Mouse (Mus musculus) hindbrain, embryonic 13.5 days (tissue): Measurements from ENCODE around the gene Hist1h4i. TPM values are rescaled to one million over a fixed set of nuclear protein-coding genes. Genes with fewer than 3 reads are reported as not detected.

Source experiments
- ATAC-seq: fragments of 200-750 bp; cut with Nextera tagmentation; 2 replicates; pipeline ENCODE4 v1.8.0; 2017; ENCODE audit warnings: moderate TSS enrichment; ENCODE audit not compliant: low FRiP score
- H3K27ac ChIP-seq: fragments of 300-500 bp; sonication (generic); 2 replicates; pipeline ENCODE4 v1.5.1; 2015; ENCODE audit warnings: inconsistent platforms, mild to moderate bottlenecking, moderate library complexity
- H3K27me3 ChIP-seq: fragments of 300-500 bp; sonication (generic); 2 replicates; pipeline ENCODE4 v1.6.1; 2015; ENCODE audit warnings: mild to moderate bottlenecking, inconsistent platforms
- H3K36me3 ChIP-seq: fragments of 300-500 bp; sonication (generic); 2 replicates; pipeline ENCODE4 v1.6.1; 2015; ENCODE audit warnings: mild to moderate bottlenecking, inconsistent platforms
- H3K4me1 ChIP-seq: fragments of 300-500 bp; sonication (generic); replicated peaks from 2 replicates; pipeline ENCODE4 v1.6.1; 2015; ENCODE audit warnings: inconsistent platforms
- H3K4me2 ChIP-seq: fragments of 300-500 bp; sonication (generic); 2 replicates; pipeline ENCODE4 v1.6.1; 2015; ENCODE audit warnings: inconsistent platforms, mild to moderate bottlenecking, moderate library complexity
- H3K4me3 ChIP-seq: fragments of 300-500 bp; sonication (generic); 2 replicates; pipeline ENCODE4 v1.5.1; 2015; ENCODE audit warnings: mild to moderate bottlenecking, inconsistent platforms
- H3K9ac ChIP-seq: fragments of 300-500 bp; sonication (generic); 2 replicates; pipeline ENCODE4 v1.6.1; 2015; ENCODE audit warnings: mild to moderate bottlenecking, inconsistent platforms
- H3K9me3 ChIP-seq: fragments of 300-500 bp; sonication (generic); 2 replicates; pipeline ENCODE4 v1.6.1; 2016; ENCODE audit warnings: inconsistent platforms
- WGBS: fragments of 180-500 bp; shearing (Covaris S2); methylation state at CpG from one replicate; pipeline ENCODE4 v1.1.7; 2015; 5-methylcytosine and 5-hydroxymethylcytosine counted together
- polyA plus RNA-seq: library from polyadenylated mRNA; unstranded; fragments of >200 nt; fragmentation: Nextera tagmentation; extraction: Ambion mirVana; gene quantifications from 2 replicates; pipeline ENCODE4 v1.2.1, GENCODE M21; 2015

Gene Hist1h4i
- polyA plus RNA-seq, 1 experiment from 2014 or later = 12.2 TPM

DNA sequence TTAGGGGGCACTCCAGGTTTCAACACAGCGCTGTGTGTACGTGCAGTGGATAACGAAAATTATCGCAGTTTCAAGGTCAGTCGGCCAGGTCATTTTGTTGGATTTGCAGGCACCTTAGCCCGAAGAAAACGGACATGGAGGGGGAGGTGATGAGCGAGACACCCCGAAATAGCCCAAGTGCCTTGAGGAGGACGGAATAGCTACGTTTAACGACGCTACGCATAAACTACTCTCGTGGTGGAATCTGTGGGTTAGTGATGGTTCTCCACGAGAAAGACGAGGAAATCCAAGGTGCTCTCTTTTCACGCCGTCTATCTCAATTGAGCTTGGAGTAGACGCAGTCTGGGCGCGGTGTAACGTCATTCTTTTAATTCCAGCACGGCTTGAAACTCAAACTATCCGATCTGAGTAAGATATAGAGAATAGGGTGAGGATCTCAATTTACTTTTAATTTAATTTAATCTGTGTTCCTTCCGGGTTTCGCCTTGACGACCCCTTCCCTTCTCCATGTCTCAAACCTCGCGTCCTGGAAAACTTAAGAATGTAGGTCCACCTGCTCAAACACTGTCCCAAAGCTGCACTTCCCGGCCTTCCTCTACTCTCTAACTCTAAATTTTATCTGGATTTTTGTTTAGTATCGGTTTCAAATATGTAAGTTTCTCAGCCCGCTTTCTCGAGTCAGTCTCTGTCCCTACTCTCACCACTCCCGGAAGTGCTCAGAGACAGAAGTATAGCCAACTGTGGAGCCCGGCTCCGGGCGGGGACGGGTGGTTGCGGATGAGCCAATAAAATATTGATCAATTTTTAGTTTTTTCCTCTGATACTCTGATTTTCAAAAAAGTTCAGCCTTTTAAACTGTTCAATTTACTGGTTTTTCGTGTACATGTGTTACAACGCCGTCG is 21.0 kb downstream of the Hist1h4i start:
- peaks cover 13% of the 10 kb centered on the region for H3K4me1 ChIP-seq
- H3K4me3 ChIP-seq = peak overlapping the region; percentile 39
- under 1% methylated on average over 44 of the region's 44 CpGs for WGBS
- H3K27me3 ChIP-seq = peaks cover 87% of the 10 kb centered on the region
- no peak for ATAC-seq
- H3K27ac ChIP-seq = no peak overlapping the region
- peak overlapping the region; percentile 53 for H3K4me2 ChIP-seq
- H3K9ac ChIP-seq = no peak overlapping the region
- H3K36me3 ChIP-seq = no peaks in the 10 kb centered on the region
- 0 out of 2 replicates have a peak, but pooled peaks cover 5% of the 10 kb centered on the region for H3K9me3 ChIP-seq

DNA sequence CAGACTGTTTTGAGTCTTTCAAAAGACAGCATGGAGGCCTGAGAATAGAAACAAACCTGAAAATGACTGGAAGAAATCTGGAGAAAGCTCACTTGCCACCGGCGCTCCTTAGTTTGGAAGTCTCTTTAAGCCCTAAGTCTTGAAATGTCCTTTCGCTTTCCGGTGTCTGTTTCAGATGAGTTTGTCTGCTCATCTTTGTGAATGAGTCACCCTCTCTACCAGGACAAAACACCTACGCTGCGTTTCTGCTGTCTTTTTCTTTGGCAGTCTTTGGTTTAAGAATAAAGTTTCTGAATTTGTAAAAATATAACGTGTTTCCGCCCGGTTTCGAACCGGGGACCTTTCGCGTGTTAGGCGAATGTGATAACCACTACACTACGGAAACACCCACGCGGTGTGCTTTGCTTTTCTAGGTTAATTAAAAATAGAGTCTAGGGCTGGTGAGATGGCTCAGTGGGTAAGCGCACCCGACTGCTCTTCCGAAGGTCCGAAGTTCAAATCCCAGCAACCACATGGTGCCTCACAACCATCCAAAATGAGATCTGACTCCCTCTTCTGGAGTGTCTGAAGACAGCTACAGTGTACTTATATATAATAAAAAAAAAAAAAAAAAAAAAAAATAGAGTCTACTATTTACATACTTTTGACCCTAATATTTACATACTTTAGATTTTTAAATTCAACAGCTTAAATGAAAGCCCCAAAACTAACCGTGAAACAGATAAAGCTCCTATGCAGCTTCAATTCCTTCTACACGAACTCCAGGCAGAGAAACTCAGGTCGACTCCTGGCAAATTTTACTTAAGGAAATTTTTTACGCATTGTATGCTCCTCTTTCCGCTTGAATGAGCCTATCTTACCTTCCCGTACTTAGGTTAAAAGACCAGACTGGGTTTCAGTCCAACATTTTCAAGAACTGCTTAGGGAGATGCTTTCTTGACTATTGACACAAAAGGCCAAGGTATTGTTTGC is 25.4 kb downstream of the Hist1h4i start:
- H3K4me2 ChIP-seq = no peak overlapping the region
- whole genome bisulfite sequencing = 15% methylated on average over 27 of the region's 27 CpGs

DNA sequence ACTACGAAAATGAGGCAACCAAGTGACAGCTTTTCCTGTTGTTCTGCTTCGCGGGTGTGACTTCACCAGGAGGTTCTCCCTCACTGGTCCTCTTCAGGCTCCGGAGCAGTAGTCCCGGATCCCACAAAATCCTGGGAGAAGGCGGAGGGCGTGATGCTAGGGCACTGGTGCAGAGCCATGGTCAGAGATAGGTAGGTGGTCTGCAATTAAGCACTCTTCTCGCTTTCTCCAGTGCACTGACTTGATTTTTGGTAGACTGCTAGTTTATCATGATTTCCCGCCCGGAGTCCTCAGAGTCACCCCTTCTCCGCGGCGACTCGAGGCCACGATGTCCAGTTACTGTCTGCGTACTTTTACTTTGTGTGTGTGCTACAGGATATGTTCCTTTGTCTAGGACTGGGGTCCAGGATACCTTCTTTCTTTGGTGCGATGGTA is 26.7 kb downstream of the Hist1h4i start:
- no peak for ATAC-seq
- 14% methylated on average over 17 of the region's 17 CpGs for WGBS
- Histone ChIP-seq H3K9me3 (0 out of 2 replicates have a peak, but pooled peaks cover 6% of the 10 kb centered on the region), H3K4me2 (peak overlapping the region; percentile 15), H3K27ac (no peak overlapping the region), H3K27me3 (peaks cover 94% of the 10 kb centered on the region), H3K36me3 (no peaks in the 10 kb centered on the region), H3K4me3 (peak overlapping the region; percentile 2; the same call in 1 of the 2 replicates), H3K9ac (no peak overlapping the region), H3K4me1 (no peaks in the 10 kb centered on the region)

More for the DNA sequence above, 25.4 kb downstream of the Hist1h4i start:
- H3K36me3 ChIP-seq = no peaks in the 10 kb centered on the region
- ATAC-seq = no peak
- H3K27ac ChIP-seq = no peak overlapping the region
- H3K4me3 ChIP-seq = no peak overlapping the region
- H3K4me1 ChIP-seq = peaks cover 7% of the 10 kb centered on the region
- H3K9me3 ChIP-seq = 0 out of 2 replicates have a peak, but pooled peaks cover 6% of the 10 kb centered on the region
- H3K9ac ChIP-seq = no peak overlapping the region
- H3K27me3 ChIP-seq = peaks cover 94% of the 10 kb centered on the region

DNA sequence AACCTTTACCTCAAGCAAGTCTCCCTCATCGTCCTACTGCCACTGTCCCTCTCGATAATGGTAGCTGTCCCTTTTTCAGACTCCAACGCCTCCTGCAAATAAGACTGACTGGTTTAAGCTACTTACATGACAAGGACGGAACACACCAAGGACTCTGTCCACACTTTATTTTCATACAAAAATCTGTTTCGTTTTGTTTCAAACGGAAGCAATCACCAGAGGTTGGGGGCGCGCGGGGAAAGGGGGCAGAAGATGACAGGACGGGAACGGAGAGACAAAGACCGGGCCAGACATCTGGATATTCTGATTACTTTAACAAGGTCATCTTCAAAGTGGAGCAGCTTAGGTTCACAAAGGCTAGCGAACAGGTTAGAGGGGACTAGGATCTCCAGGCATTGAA is 27.4 kb downstream of the Hist1h4i start:
- Histone ChIP-seq H3K9ac (no peak overlapping the region), H3K9me3 (0 out of 2 replicates have a peak, but pooled peaks cover 6% of the 10 kb centered on the region), H3K27me3 (peaks cover 94% of the 10 kb centered on the region), H3K36me3 (no peaks in the 10 kb centered on the region), H3K27ac (no peak overlapping the region), H3K4me3 (no peak overlapping the region), H3K4me2 (no peak overlapping the region), H3K4me1 (no peaks in the 10 kb centered on the region)
- 22% methylated on average over 13 of the region's 13 CpGs for WGBS
- no peak for ATAC-seq

DNA sequence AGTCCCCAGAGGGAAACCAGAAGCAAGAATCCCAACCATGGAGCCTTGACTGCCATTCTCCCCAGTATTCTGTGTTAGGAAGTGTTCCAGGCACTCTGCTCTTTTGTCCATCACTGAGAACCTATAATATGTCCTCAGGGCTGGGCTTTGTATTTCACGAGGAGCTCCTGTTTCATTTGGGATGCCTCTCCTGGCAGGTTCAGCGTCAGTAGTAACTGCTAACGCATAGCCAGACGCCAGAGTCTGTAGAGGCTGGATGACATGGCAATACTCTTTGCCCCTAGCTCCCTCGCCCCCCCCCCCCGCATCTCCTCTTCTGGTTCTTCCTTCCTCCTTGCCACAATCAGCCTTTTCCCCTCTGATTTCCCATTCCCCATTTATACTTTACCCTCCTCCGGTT is 31.5 kb downstream of the Hist1h4i start, which contains the start of gene Prss16:
Gene Prss16 (minus strand): TSS at position 101 of the 400 bp plus-strand sequence.
- 41% methylated on average over 6 of the region's 7 CpGs for WGBS
- ATAC-seq = no peak
- Histone ChIP-seq H3K27me3 (peaks cover 96% of the 10 kb centered on the region), H3K4me3 (no peak within 1 kb of the TSS), H3K36me3 (no peaks in the 10 kb centered on the region), H3K4me1 (peaks cover 18% of the 10 kb centered on the region), H3K9ac (no peak within 1 kb of the TSS), H3K9me3 (no peaks in the 10 kb centered on the region), H3K4me2 (no peak within 1 kb of the TSS), H3K27ac (no peak within 1 kb of the TSS)

DNA sequence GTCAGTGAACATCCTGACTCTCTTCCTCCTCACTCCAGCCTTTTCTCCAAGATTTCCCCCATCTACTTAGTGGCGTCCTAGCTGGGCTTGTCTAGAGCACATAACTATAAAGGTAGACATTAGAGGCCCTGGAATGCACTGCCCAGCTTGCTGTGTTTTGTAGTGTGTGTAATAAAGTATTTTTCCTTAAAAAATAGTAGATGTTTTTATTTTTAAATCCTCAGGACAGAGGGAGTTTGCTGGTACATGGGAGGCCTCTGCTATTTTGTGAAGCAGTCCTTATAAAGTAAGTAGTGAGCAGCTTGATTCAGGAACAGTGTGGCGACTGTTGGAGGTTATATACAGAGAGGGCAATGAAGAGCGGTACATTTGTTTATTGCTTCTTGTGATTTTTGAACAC is 32.5 kb downstream of the Hist1h4i start:
- H3K27ac ChIP-seq = no peak overlapping the region
- no peak overlapping the region for H3K9ac ChIP-seq
- H3K9me3 ChIP-seq = no peaks in the 10 kb centered on the region
- no peak overlapping the region for H3K4me2 ChIP-seq
- H3K4me3 ChIP-seq = no peak overlapping the region
- H3K27me3 ChIP-seq = peaks cover 96% of the 10 kb centered on the region
- H3K4me1 ChIP-seq = peaks cover 18% of the 10 kb centered on the region
- no peaks in the 10 kb centered on the region for H3K36me3 ChIP-seq
- no peak for ATAC-seq
- 72% methylated on average over 3 of the region's 3 CpGs for WGBS

DNA sequence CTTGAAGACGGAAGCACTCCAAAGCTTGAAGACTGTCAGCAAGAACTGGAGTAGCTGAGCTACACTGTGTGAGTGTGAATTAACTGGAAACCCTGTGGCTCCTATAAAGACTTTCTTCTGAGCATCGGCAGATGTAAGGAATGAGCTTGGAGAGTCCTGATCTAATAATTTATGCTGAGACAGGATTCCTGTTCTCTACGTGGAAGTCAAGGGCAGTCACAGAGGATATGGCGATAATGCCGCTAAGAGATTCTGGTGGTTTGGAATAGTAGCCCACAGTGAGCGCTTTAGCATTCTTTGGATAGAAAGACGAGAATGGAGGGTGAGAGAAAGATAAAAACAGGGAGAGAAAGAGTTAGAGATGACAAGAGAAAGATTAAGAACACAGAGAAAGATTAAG is 33.3 kb downstream of the Hist1h4i start:
- no peak overlapping the region for H3K27ac ChIP-seq
- no peak overlapping the region for H3K4me3 ChIP-seq
- peaks cover 97% of the 10 kb centered on the region for H3K27me3 ChIP-seq
- 52% methylated on average over 7 of the region's 7 CpGs for WGBS
- no peak overlapping the region for H3K4me2 ChIP-seq
- H3K36me3 ChIP-seq = no peaks in the 10 kb centered on the region
- no peak overlapping the region for H3K9ac ChIP-seq
- no peaks in the 10 kb centered on the region for H3K9me3 ChIP-seq
- no peak for ATAC-seq
- peaks cover 18% of the 10 kb centered on the region for H3K4me1 ChIP-seq

DNA sequence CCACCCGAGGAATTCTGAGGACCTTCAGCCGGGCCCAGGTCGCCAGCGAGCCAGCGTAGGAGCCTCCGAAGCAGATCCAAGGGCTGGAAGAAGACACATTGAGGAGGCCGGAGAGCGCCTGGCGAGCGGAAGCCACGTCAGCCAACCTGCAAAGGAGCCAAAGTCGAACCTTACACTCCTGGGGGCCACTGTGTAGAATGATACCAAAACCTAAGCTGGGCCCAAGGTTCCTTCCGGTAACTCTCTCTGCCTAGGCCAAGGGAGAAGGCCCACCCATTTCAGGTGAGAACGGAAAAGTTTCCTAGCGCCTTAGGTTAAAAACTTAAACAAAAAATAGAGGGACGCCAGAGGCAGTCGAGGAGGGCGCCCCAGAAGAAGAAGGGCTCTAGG is 34.0 kb downstream of the Hist1h4i start:
- Histone ChIP-seq H3K4me3 (peak overlapping the region; percentile 43), H3K27me3 (peaks cover 97% of the 10 kb centered on the region), H3K9ac (peak overlapping the region; percentile 36; the same call in 1 of the 2 replicates), H3K9me3 (no peaks in the 10 kb centered on the region), H3K36me3 (no peaks in the 10 kb centered on the region), H3K4me2 (peak overlapping the region; percentile 71), H3K4me1 (peaks cover 18% of the 10 kb centered on the region), H3K27ac (no peak overlapping the region)
- 1% methylated on average over 18 of the region's 18 CpGs for WGBS
- no peak for ATAC-seq

DNA sequence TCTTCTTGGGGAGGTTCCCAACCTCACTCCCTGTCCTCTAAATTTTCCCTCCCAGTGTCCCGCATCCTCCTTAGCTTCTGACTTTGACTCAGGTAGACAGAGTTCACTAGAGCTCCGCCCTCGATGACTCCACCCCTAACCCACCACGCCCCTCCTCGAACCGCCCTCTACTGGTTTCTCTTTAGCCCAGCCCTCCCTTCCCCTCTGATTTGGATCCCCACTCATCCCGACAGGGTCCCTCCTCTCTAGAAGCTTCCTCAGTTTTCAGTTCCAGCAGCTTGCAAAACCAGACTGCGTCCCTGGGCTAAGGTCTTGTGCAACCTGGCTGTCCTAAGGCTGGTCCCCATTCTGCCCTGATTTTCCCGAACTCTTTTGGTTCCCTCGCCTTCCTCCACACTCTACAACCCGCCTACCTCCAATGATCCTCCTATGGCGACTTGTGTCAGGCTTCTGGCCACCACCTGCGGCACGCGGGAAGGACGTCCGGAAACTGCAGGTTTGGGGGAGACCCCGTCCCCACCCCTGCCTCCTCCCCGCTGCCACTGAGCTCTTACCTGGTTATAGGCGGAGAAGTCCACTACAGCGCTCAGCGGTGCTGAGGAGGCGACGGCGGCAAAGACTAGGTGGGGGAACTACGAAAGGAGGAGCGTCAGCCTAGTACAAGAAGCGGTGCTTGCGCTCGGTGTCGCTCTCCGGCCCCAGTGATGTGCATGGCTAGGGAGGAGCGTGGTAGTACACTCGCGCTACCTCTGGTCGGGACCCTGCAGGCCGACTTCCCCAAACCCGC is 34.6 kb downstream of the Hist1h4i start:
- peak overlapping the region; percentile 49 for H3K9ac ChIP-seq
- H3K27ac ChIP-seq = no peak overlapping the region
- peaks cover 18% of the 10 kb centered on the region for H3K4me1 ChIP-seq
- peak overlapping the region; percentile 43 for H3K4me3 ChIP-seq
- under 1% methylated on average over 38 of the region's 38 CpGs for WGBS
- no peaks in the 10 kb centered on the region for H3K9me3 ChIP-seq
- H3K4me2 ChIP-seq = peak overlapping the region; percentile 71
- peaks cover 99% of the 10 kb centered on the region for H3K27me3 ChIP-seq
- ATAC-seq = peak; percentile 78
- H3K36me3 ChIP-seq = no peaks in the 10 kb centered on the region

DNA sequence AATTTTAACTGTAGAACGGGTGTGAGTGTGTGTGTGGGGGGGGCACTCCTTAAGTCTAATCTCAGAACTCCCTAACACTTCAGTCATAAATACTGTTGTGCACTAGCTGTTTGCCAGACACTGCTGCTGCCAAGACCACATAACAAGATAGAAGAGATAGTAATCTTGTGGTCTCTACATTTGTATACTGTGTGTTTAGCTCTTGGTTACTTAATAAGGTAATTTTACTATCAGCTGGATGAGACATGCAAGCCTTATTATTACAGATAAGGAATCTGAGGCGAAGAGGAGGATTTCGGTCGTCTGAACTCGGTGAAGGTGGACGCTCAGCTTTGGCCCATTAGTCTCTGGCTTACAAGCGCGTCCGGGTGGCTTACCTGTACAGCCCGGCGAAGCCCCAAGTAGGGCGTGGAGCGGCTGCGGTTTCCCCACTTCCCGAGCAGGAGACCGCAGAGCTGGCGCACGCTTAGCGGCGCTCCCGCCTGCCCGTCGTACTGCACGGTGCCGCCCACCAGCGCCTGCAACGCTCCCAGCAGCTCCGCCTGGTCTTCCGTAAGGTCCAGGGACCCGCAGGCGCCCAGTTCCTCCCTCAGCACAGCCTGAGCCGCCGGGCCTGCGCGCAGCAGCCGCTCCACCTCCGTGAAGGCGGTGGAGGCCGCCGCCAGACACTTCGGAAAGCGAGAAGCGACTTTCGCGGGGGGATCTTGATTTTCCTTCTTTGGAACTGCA is 35.4 kb downstream of the Hist1h4i start:
- Histone ChIP-seq H3K4me1 (peaks cover 18% of the 10 kb centered on the region), H3K4me2 (peak overlapping the region; percentile 71), H3K9me3 (no peaks in the 10 kb centered on the region), H3K36me3 (no peaks in the 10 kb centered on the region), H3K27ac (no peak overlapping the region), H3K9ac (peak overlapping the region; percentile 49), H3K27me3 (peaks cover 100% of the 10 kb centered on the region), H3K4me3 (peak overlapping the region; percentile 43)
- peak; percentile 75 for ATAC-seq
- 1% methylated on average over 37 of the region's 45 CpGs for WGBS

DNA sequence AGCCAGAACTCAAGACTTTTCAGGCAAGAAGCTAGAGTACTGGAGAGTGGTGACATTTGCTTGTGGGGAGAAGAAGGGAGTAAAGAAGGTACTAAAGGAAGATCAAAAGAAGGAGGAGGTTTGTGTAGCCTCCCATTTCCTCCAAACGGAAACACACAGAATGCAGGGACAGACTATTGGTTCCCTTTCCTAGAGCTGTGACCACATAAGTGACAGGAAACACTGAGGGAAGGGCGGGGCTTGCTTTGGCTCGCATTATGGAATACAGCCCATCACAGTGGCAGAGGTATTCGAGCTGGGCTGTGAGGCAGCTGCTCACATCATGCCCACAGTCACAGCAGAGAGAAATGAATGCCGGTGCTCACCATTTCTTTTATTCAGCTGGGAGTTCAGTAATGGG is 39.3 kb downstream of the Hist1h4i start:
- Histone ChIP-seq H3K9ac (no peak overlapping the region), H3K36me3 (no peaks in the 10 kb centered on the region), H3K27ac (no peak overlapping the region), H3K4me3 (no peak overlapping the region), H3K4me1 (peaks cover 16% of the 10 kb centered on the region), H3K27me3 (peaks cover 100% of the 10 kb centered on the region), H3K9me3 (no peaks in the 10 kb centered on the region), H3K4me2 (no peak overlapping the region)
- ATAC-seq = no peak
- WGBS = 25% methylated on average over 5 of the region's 5 CpGs
